Mouse (Mus musculus) testis, adult 2 months (tissue): ENCODE data around the gene Samd15.

Source experiments
- CTCF ChIP-seq: fragments of 200-500 bp; IDR thresholded peaks from 2 replicates; pipeline ENCODE4 v1.5.1; 2012; ENCODE audit warnings: low read depth, mild to moderate bottlenecking, inconsistent platforms, low read length, moderate library complexity; ENCODE audit not compliant: control insufficient read depth, insufficient read depth, insufficient replicate concordance
- POLR2A ChIP-seq: fragments of 200-500 bp; IDR thresholded peaks from 2 replicates; pipeline ENCODE4 v1.6.1; 2012; ENCODE audit warnings: low read depth, mild to moderate bottlenecking, inconsistent platforms, low read length, moderate library complexity; ENCODE audit not compliant: control insufficient read depth

GRCm38 (mm10) chr12:87158099-87158498 lies 41.4 kb upstream of the Samd15 start:
- TF ChIP-seq POLR2A = no peak
- no peak for TF ChIP-seq CTCF
